Mouse (Mus musculus) cerebellum, adult 11-12 months (tissue): ENCODE measurements around the gene Col6a3.

ENCODE experiments used
- DNase-seq: peaks from one replicate; pipeline ENCODE4 v3.0.0; 2022

Gene Col6a3

GRCm38 (mm10) chr1:90720610-90721241 lies 123.0 kb downstream of the Col6a3 start:
- no peak for DNase-seq

GRCm38 (mm10) chr1:90718826-90719550 lies 124.8 kb downstream of the Col6a3 start:
- DNase-seq = no peak

- DNase-seq = no peak
These were observed 127.5 kb downstream of the Col6a3 start for GRCm38 (mm10) chr1:90716258-90716657.
